Mouse (Mus musculus) small intestine, adult 2 months (tissue): Measurements from ENCODE around the gene Selenom. TPM values are rescaled to one million over a fixed set of nuclear protein-coding genes. Genes with fewer than 3 reads are reported as not detected.

Experiments used
- H3K27ac ChIP-seq: fragments of 200-500 bp; 2 replicates; pipeline ENCODE4 v1.5.1; 2012; ENCODE audit warnings: low read depth, low read length, control low read depth, inconsistent platforms; ENCODE audit not compliant: insufficient read depth
- H3K27me3 ChIP-seq: fragments of 200-500 bp; 2 replicates; pipeline ENCODE4 v1.6.1; 2012; ENCODE audit warnings: mild to moderate bottlenecking, moderate library complexity, low read length, inconsistent platforms; ENCODE audit not compliant: control insufficient read depth, insufficient read depth
- H3K36me3 ChIP-seq: fragments of 200-500 bp; 2 replicates; pipeline ENCODE4 v1.6.1; 2012; ENCODE audit warnings: mild to moderate bottlenecking, low read length, control low read depth, inconsistent platforms; ENCODE audit not compliant: control insufficient read depth, insufficient read depth
- H3K4me1 ChIP-seq: fragments of 200-500 bp; 2 replicates; pipeline ENCODE4 v1.6.1; 2012; ENCODE audit warnings: low read length, inconsistent platforms, mixed read lengths; ENCODE audit not compliant: control insufficient read depth, insufficient read depth, insufficient read length
- H3K4me3 ChIP-seq: fragments of 200-500 bp; 2 replicates; pipeline ENCODE4 v1.5.1; 2012; ENCODE audit warnings: low read depth, mild to moderate bottlenecking, control low read depth, inconsistent platforms, low read length, moderate library complexity
- CTCF ChIP-seq: fragments of 200-500 bp; IDR thresholded peaks from 2 replicates; pipeline ENCODE4 v1.5.1; 2012; ENCODE audit warnings: low read depth, mild to moderate bottlenecking, control low read depth, inconsistent platforms, low read length, moderate library complexity, mixed read lengths; ENCODE audit not compliant: insufficient replicate concordance, insufficient read length; ENCODE audit errors: extremely low read depth
- POLR2A ChIP-seq: fragments of 200-500 bp; IDR thresholded peaks from 2 replicates; pipeline ENCODE4 v1.6.1; 2012; ENCODE audit warnings: low read depth, mild to moderate bottlenecking, control low read depth, inconsistent platforms, low read length, moderate library complexity
- WGBS: fragments of 180-500 bp; shearing (Covaris S2); methylation state at CpG from one replicate; pipeline ENCODE4 v1.1.7; 2018; 5-methylcytosine and 5-hydroxymethylcytosine counted together
- polyA plus RNA-seq: library from polyadenylated mRNA; depleted of rRNA; stranded (reverse); fragments of >200 nt; gene quantifications from 2 replicates; pipeline ENCODE4 v1.2.3, GENCODE M21; 2012

Selenom gene
- polyA plus RNA-seq, 1 experiment: 174 TPM

DNA sequence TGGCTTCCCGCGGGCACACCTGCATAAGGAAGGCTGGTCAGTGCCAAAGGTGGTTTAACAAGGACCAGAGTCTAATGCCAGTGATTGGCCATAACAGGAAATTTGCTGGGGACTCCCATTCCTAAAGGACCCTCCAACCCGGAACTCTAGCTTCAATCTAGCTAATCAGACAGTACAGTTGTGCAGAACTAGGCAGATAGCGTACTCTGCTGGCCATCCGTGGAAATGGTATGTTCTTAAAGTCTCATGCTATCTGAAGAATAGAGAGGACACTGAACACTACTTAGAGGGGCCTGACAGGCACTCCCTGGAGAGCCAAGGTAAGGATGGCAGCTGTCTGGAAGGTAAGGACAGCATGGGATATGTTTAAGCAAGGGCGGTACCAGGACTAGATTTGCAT is 17.1 kb downstream of the Selenom start:
- peaks cover 8% of the 10 kb centered on the region; the same call in 1 of the 2 replicates for H3K4me1 ChIP-seq
- 0 out of 2 replicates have a peak overlapping the region, but pooled peaks have one; percentile 19 for H3K4me3 ChIP-seq
- H3K36me3 ChIP-seq: peaks cover 53% of the 10 kb centered on the region
- WGBS: 86% methylated on average over 6 of the region's 6 CpGs
- TF ChIP-seq POLR2A: no peak
- H3K27ac ChIP-seq: no peak overlapping the region
- no peaks in the 10 kb centered on the region for H3K27me3 ChIP-seq

GRCm38 (mm10) chr11:3532101-3532931 is 17.8 kb downstream of the Selenom start:
- Histone ChIP-seq H3K27ac (no peak overlapping the region), H3K27me3 (no peaks in the 10 kb centered on the region), H3K4me1 (peaks cover 8% of the 10 kb centered on the region; the same call in 1 of the 2 replicates), H3K36me3 (peaks cover 50% of the 10 kb centered on the region), H3K4me3 (peak overlapping the region; percentile 9; the same call in 1 of the 2 replicates)
- WGBS: 87% methylated on average over 16 of the region's 16 CpGs
- TF ChIP-seq CTCF (no peak), POLR2A (no peak)

DNA sequence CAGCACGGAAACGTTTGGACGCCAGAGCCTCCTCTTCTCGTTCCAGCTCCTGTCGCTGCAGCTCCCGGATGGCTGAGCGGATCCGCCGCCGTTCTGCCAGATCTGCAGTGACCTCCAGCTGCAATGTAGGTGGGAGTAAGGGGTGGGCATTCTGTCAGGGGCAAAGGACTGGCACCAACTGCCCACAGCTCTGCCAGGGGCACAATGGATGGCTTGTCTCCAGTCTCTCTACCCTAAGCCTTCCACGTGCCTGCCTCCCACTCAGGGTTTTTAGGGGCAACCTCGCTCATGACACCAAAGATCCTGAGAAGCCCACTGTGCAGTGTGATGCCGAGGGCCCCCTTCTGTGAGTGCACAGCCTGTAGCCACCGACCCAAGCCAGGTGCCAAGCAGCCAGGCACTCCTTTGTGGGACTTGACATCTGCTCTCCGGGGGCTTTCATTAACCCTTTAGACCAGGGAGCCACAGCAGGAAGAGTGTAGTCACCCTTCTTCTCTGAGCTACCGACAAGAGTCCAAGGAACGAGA is 19.0 kb downstream of the Selenom start:
- Histone ChIP-seq H3K4me3 (peak overlapping the region; percentile 18; the same call in 1 of the 2 replicates), H3K36me3 (peaks cover 42% of the 10 kb centered on the region), H3K27ac (no peak overlapping the region), H3K4me1 (peaks cover 18% of the 10 kb centered on the region), H3K27me3 (no peaks in the 10 kb centered on the region)
- no peak for TF ChIP-seq POLR2A
- no peak for TF ChIP-seq CTCF
- 91% methylated on average over 17 of the region's 17 CpGs for WGBS

DNA sequence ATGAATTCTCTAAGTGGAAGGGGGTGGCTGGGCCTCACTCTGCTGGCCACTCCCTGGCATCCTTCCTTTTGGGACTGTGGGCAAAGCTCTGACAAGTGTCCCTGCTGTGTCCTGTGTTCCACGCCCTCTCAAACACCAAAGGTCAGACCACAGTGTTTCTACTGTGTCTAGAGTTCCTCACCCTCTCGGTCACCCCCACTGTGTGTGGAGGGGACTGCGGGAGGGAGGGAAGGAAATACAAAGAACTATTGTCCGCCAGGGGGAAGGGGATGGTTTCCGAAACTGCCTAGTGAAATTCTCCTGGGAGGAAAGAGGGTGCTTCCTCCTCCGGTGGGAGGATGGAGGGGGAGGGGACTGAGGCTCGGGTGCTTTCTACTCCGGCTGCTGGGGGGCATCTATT is 20.5 kb downstream of the Selenom start:
- no peak overlapping the region for H3K27ac ChIP-seq
- no peaks in the 10 kb centered on the region for H3K27me3 ChIP-seq
- peaks cover 29% of the 10 kb centered on the region for H3K36me3 ChIP-seq
- 29% methylated on average over 8 of the region's 8 CpGs for WGBS
- H3K4me1 ChIP-seq: peaks cover 21% of the 10 kb centered on the region
- TF ChIP-seq CTCF: no peak
- TF ChIP-seq POLR2A: no peak
- H3K4me3 ChIP-seq: peak overlapping the region; percentile 66

- H3K4me1 ChIP-seq: peaks cover 21% of the 10 kb centered on the region
- H3K36me3 ChIP-seq: peaks cover 24% of the 10 kb centered on the region
- 1% methylated on average over 36 of the region's 36 CpGs for WGBS
- peak overlapping the region; percentile 71 for H3K27ac ChIP-seq
- peak; percentile 95 for TF ChIP-seq CTCF
- TF ChIP-seq POLR2A: no peak
- H3K4me3 ChIP-seq: peak overlapping the region; percentile 66
- no peaks in the 10 kb centered on the region for H3K27me3 ChIP-seq
Observed at GRCm38 (mm10) chr11:3535406-3535986, 21.0 kb downstream of the Selenom start.

DNA sequence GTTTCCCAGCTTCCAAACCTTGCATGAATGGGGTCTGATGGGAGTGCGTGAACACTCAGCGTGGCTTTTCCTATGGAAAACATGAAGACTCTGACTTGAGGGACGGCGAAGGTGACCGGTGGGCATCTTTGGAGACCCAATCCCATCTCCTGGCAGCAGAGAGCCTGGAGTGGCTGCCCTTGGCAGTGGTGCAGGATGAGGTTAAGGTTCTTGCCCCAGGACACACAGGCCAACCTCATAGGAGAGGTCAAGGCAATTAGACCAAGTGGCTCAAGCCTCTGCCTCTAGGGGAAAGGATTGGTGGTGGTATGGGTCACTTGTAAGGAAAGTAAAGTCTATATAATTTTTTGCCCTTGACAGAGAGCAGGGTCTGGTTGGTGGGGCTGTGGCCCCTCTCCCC is 21.6 kb downstream of the Selenom start:
- H3K4me1 ChIP-seq: peaks cover 21% of the 10 kb centered on the region
- peaks cover 19% of the 10 kb centered on the region for H3K36me3 ChIP-seq
- H3K27ac ChIP-seq: peak overlapping the region; percentile 71
- H3K4me3 ChIP-seq: peak overlapping the region; percentile 66
- 58% methylated on average over 5 of the region's 5 CpGs for WGBS
- no peaks in the 10 kb centered on the region for H3K27me3 ChIP-seq
- TF ChIP-seq CTCF (no peak), POLR2A (no peak)

- 77% methylated on average over 5 of the region's 5 CpGs for WGBS
Observed at GRCm38 (mm10) chr11:3536745-3537333, 22.4 kb downstream of the Selenom start.

More at GRCm38 (mm10) chr11:3536745-3537333, 22.4 kb downstream of the Selenom start:
- Histone ChIP-seq H3K27me3 (no peaks in the 10 kb centered on the region), H3K36me3 (peaks cover 11% of the 10 kb centered on the region), H3K4me1 (peaks cover 21% of the 10 kb centered on the region), H3K4me3 (no peak overlapping the region), H3K27ac (0 out of 2 replicates have a peak overlapping the region, but pooled peaks have one; percentile 5)
- no peak for TF ChIP-seq CTCF
- no peak for TF ChIP-seq POLR2A
